Mouse (Mus musculus) limb, embryonic 14.5 days (tissue): ENCODE measurements around the gene Gm28778. TPM values are rescaled to one million over a fixed set of nuclear protein-coding genes. Genes with fewer than 3 reads are reported as not detected.
"Not testable (repeated sequence)": the region's sequence is repeated elsewhere in the genome, so short reads cannot be mapped to it uniquely, and the experiment has no call there.

Experiments used
- ATAC-seq: fragments of 200-750 bp; cut with Nextera tagmentation; 2 replicates; pipeline ENCODE4 v1.8.0; 2017; ENCODE audit warnings: low read depth, moderate number of reproducible peaks, moderate TSS enrichment; ENCODE audit not compliant: low FRiP score
- DNase-seq: peaks from one replicate; pipeline ENCODE4 v3.0.0-alpha.2; 2015; ENCODE audit warnings: low spot score
- H3K27ac ChIP-seq: fragments of 300-500 bp; sonication (generic); replicated peaks from 2 replicates; pipeline ENCODE4 v1.5.1; 2014; ENCODE audit warnings: low read depth, mild to moderate bottlenecking, low read length, moderate library complexity, mixed read lengths
- H3K27me3 ChIP-seq: fragments of 300-500 bp; sonication (generic); 2 replicates; pipeline ENCODE4 v1.6.1; 2014; ENCODE audit warnings: low read length, mixed read lengths; ENCODE audit not compliant: control insufficient read depth, insufficient read depth
- H3K36me3 ChIP-seq: fragments of 300-500 bp; sonication (generic); 2 replicates; pipeline ENCODE4 v1.6.1; 2014; ENCODE audit warnings: mild to moderate bottlenecking, low read length, moderate library complexity, mixed read lengths; ENCODE audit not compliant: control insufficient read depth, insufficient read depth
- H3K4me1 ChIP-seq: fragments of 300-500 bp; sonication (generic); 2 replicates; pipeline ENCODE4 v1.6.1; 2014; ENCODE audit warnings: antibody characterized with exemption, low read length, mixed read lengths; ENCODE audit not compliant: control insufficient read depth, insufficient read depth
- H3K4me2 ChIP-seq: fragments of 300-500 bp; sonication (generic); replicated peaks from 2 replicates; pipeline ENCODE4 v1.6.1; 2014; ENCODE audit warnings: low read depth, mild to moderate bottlenecking, low read length, moderate library complexity; ENCODE audit not compliant: severe bottlenecking
- H3K4me3 ChIP-seq: fragments of 300-500 bp; sonication (generic); replicated peaks from 2 replicates; pipeline ENCODE4 v1.5.1; 2014; ENCODE audit warnings: low read length
- H3K9ac ChIP-seq: fragments of 300-500 bp; sonication (generic); 2 replicates; pipeline ENCODE4 v1.6.1; 2014; ENCODE audit warnings: mild to moderate bottlenecking, low read depth, low read length, moderate library complexity; ENCODE audit not compliant: severe bottlenecking
- H3K9me3 ChIP-seq: fragments of 300-500 bp; sonication (generic); 2 replicates; pipeline ENCODE4 v1.6.1; 2016; ENCODE audit warnings: low read length; ENCODE audit not compliant: control insufficient read depth
- POLR2A ChIP-seq: fragments of 200-500 bp; IDR thresholded peaks from 2 replicates; pipeline ENCODE4 v1.8.0; 2012; ENCODE audit warnings: inconsistent platforms, mild to moderate bottlenecking, moderate library complexity, borderline replicate concordance; ENCODE audit not compliant: insufficient read depth, insufficient read length; ENCODE audit errors: extremely low read depth
- WGBS: fragments of 180-500 bp; shearing (Covaris S2); extraction: QIAGEN DNeasy Blood & Tissue Kit; methylation state at CpG from one replicate; pipeline ENCODE4 v1.1.7; 2014; 5-methylcytosine and 5-hydroxymethylcytosine counted together
- polyA plus RNA-seq, 2 experiments: library from polyadenylated mRNA; depleted of rRNA in 1 of 2; stranded (reverse) in 1 of 2; unstranded in 1 of 2; fragments of >200 nt; fragmentation: Nextera tagmentation in 1 of 2; extraction: Ambion mirVana in 1 of 2; gene quantifications; 2 replicates each; pipeline versions ENCODE4 v1.2.1 to v1.2.3; 2012 to 2014

Gm28778 gene
- polyA plus RNA-seq, 2 experiments, result 3.1 TPM; not detected in 1

GRCm38 (mm10) chr1:53324827-53325494, 28.1 kb downstream of the Gm28778 start:
- Histone ChIP-seq H3K9me3 (no peaks in the 10 kb centered on the region), H3K4me2 (no peak overlapping the region), H3K36me3 (peaks cover 3% of the 10 kb centered on the region; the same call in 1 of the 2 replicates), H3K4me1 (no peaks in the 10 kb centered on the region), H3K27ac (no peak overlapping the region), H3K9ac (no peak overlapping the region), H3K4me3 (no peak overlapping the region), H3K27me3 (no peaks in the 10 kb centered on the region)
- TF ChIP-seq POLR2A, result no peak
- ATAC-seq (no peak), DNase-seq (no peak)
- WGBS, result 92% methylated on average over 5 of the region's 5 CpGs

- H3K27me3 ChIP-seq, ATAC-seq, H3K27ac ChIP-seq, H3K4me3 ChIP-seq, H3K36me3 ChIP-seq, H3K9me3 ChIP-seq, H3K4me2 ChIP-seq, H3K4me1 ChIP-seq, DNase-seq, H3K9ac ChIP-seq: not testable (repeated sequence)
- WGBS, result 88% methylated on average over 5 of the region's 5 CpGs
These were observed 36.6 kb downstream of the Gm28778 start for GRCm38 (mm10) chr1:53333527-53333926.

GRCm38 (mm10) chr1:53335465-53335864, 38.6 kb downstream of the Gm28778 start:
- H3K4me1 ChIP-seq, result no peaks in the 10 kb centered on the region
- ATAC-seq (no peak), DNase-seq (no peak)
- no peak overlapping the region for H3K27ac ChIP-seq
- no peaks in the 10 kb centered on the region for H3K27me3 ChIP-seq
- H3K9me3 ChIP-seq, result no peaks in the 10 kb centered on the region
- TF ChIP-seq POLR2A, result no peak
- no peaks in the 10 kb centered on the region for H3K36me3 ChIP-seq
- no peak overlapping the region for H3K4me3 ChIP-seq
- no peak overlapping the region for H3K4me2 ChIP-seq
- no peak overlapping the region for H3K9ac ChIP-seq

- H3K9me3 ChIP-seq, H3K27ac ChIP-seq, H3K9ac ChIP-seq, H3K27me3 ChIP-seq, H3K4me2 ChIP-seq, H3K4me3 ChIP-seq, H3K36me3 ChIP-seq, H3K4me1 ChIP-seq, DNase-seq, ATAC-seq: not testable (repeated sequence)
- WGBS, result 73% methylated on average over 2 of the region's 2 CpGs
These were observed 40.5 kb downstream of the Gm28778 start for GRCm38 (mm10) chr1:53337403-53337802.

- no peak for DNase-seq
These were observed 44.2 kb downstream of the Gm28778 start for GRCm38 (mm10) chr1:53341071-53341470.

More at GRCm38 (mm10) chr1:53341071-53341470, 44.2 kb downstream of the Gm28778 start:
- Histone ChIP-seq H3K27me3 (no peaks in the 10 kb centered on the region), H3K9me3 (no peaks in the 10 kb centered on the region; the same call in 1 of the 2 replicates), H3K4me2 (no peak overlapping the region), H3K27ac (no peak overlapping the region), H3K4me3 (no peak overlapping the region), H3K4me1 (no peaks in the 10 kb centered on the region), H3K9ac (no peak overlapping the region), H3K36me3 (peaks cover 38% of the 10 kb centered on the region)
- WGBS, result 97% methylated on average over 2 of the region's 2 CpGs
- no peak for TF ChIP-seq POLR2A
- no peak for ATAC-seq
